Mouse (Mus musculus) induced T-regulatory cell, adult 2 months (primary cell): ENCODE data around the gene Fgf10.

Experiments
- DNase-seq: peaks from one replicate; pipeline ENCODE4 v3.0.0-alpha.2; 2012; ENCODE audit warnings: low read depth

Fgf10 gene

GRCm38 (mm10) chr13:118835078-118835477, 165.5 kb downstream of the Fgf10 start:
- no peak for DNase-seq
